Mouse (Mus musculus): ENCODE measurements at regions not wholly inside any gene's neighbourhood (a gene's known extent, or its start where the extent isn't known, plus 50 kb on each side); places are given as distances from the start of the nearest gene placed in this dataset.

DNA sequence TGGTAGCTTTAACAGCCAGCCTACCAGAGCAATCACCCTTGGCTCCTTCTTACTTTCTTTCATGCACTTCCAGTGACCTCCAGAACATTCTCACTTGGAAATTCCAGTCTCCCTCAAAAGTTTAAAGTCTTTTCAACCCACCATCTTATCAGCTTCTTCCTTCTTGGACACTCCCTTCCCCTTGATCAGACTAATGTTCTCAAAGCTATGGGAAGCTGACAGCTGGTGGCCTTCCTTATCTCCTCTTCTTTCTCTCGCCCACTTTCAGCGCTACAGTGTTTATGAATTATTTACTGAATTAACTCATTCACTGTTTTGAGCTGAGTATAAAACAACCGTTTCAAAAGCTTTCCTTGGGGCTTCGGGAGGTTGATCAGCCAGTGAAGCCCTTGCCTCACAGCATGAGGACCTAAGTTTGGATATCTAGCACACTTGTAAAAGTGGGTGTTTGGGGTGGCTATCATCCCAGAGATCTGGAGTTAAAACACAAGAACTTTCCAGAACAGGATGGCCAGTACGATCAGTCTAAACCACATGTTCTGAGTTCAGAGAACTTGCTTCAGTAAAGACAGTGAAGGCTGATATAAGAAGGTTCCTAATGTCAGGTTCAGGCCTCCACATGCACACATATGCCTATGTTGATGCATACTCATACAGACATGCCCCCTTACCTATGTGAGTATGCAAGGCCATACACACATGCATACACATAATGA is 59.7 kb upstream of the Ikzf2 start:
- no peak for DNase-seq (ENCODE audit: low spot score in 2 of 2)

GRCm38 (mm10) chr1:69752724-69753123 is 65.7 kb upstream of the Ikzf2 start:
- DNase-seq (ENCODE audit: low spot score in 2 of 2): no peak

GRCm38 (mm10) chr1:69757702-69758101 is 69.1 kb upstream of the Spag16 start:
- no peak for DNase-seq (ENCODE audit: low spot score in 2 of 2)

DNA sequence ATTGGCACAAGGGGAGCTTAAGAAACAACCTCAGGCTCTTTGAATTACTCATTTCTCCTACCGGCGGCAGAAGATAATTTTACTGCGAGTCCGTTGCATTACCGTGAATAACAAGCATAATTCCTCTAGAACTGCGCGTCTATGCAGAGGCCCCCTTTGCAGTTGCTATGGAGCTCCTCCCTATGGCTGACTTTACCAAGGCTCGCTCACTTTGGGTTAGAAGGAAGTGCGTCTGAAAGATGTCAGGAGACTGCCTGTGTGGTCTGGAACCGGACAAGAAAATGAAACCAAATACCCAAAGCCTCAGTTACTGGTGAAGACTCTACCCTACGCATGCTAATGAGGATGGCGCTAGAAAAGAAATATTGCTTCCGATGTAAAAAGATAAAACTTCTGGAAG is 67.2 kb upstream of the Spag16 start:
- peak in 1 of 2 experiments; percentile 19 for DNase-seq (ENCODE audit: low spot score in 2 of 2)

GRCm38 (mm10) chr1:69768714-69769113 is 58.1 kb upstream of the Spag16 start:
- DNase-seq (ENCODE audit: low spot score in 2 of 2): no peak

- DNase-seq (ENCODE audit: low spot score in 2 of 2): no peak
Measured at GRCm38 (mm10) chr1:69770209-69770608, 56.6 kb upstream of the Spag16 start.

- DNase-seq (ENCODE audit: low spot score in 2 of 2): no peak
Measured at GRCm38 (mm10) chr1:69771436-69771835, 55.3 kb upstream of the Spag16 start.

DNA sequence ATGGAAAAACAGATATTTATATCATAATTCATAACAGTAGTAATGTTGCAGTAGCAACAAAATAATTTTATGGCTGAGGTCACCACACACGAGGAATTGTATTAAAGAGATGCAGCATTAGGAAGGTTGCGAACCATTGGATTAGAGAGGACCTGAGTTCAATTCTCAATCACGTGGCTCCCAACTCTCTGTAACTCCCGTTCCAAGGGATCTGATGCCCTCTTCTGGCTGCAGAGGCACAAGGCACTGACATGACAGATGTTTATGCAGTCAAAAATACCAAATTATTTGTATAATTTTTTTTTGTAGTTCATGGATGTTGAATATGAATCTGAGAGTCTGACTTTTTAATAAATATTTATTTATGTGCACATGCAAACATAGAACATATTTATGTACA is 51.2 kb upstream of the Spag16 start:
- peak in 1 of 2 experiments; percentile 8 for DNase-seq (ENCODE audit: low spot score in 2 of 2)

All from layer of hippocampus, postnatal 10 days (tissue).